Mouse (Mus musculus) testis, postnatal 10 days (tissue): Measurements from ENCODE around the gene Has3.

Source experiments
- DNase-seq: peaks from one replicate; pipeline ENCODE4 v3.0.0; 2021; ENCODE audit warnings: low spot score

The Has3 gene

DNA sequence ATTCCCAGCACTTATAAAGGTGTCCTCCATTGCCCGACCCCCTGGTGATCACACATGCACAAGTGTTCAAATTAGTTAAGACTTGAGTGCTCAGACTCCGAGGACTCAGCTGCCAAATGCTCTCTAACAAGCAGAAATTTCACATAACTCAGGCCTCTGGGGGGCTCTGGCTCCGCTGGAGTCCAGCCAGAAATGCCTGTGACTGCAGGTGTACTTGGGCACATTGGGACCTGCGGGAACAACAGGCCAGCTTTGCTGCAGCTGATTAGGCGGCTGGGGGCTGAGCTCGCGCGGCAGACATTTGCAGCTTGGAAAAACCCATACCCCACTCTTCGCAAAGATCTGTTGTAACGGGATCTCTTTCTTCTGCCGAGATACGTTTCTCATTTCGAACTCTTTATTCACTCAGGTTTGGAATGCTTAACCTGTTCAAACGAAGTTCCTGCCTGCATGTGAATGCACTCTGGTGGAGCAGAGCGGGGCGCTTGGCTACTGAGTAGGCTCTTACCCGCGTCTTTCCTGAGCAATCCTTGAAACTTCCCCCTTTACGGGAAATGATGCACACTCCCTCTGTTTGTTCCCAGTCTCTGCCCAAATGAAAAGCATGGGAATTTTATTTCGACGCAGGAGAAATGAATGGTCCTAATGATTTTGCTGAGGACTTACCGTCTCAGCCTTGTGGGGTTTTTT is 62.5 kb downstream of the Has3 start:
- peak; percentile 57 for DNase-seq

DNA sequence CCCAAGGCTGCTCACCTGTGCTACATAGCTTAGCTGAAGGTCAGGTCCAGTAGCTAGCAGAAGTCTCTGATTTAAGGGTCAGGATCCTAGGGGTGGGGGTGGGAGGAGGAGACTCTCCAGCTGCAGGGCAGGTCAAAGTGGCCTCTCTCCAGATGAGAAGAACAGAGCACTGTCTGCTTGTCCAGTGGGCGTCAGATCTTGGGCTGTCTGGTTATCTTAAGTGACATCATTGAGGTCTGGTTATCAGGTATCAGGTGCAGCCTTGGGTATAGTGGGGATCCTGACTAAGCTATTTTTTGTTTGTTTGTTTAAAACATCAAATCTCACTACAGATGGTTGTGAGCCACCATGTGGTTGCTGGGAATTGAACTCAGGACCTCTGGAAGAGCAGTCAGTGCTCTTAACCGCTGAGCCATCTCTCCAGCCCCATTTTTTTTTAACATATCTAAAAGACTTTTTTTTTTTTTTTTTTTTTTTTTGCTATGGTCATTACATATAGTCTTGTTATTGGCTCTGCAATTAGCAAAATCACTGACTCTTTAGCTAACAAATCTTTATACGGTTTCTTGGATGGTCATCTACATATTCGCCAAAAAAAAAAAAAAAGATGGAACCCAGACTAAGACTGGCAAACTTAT is 63.6 kb downstream of the Has3 start:
- no peak for DNase-seq
